Mouse (Mus musculus) erythroblast, embryonic 14.5 days (primary cell): ENCODE results near the gene Slco4a1. TPM values are rescaled to one million over a fixed set of nuclear protein-coding genes. Genes with fewer than 3 reads are reported as not detected.
A peak's percentile ranks its signal among the peaks of the same experiment; 100 is the strongest.

Source experiments
- H3K27me3 ChIP-seq: 2 replicates; pipeline ENCODE4 v1.6.1; 2012; ENCODE audit warnings: inconsistent platforms; ENCODE audit not compliant: control insufficient read depth
- H3K36me3 ChIP-seq: 2 replicates; pipeline ENCODE4 v1.6.1; 2012; ENCODE audit warnings: mild to moderate bottlenecking, inconsistent platforms; ENCODE audit not compliant: control insufficient read depth
- H3K4me1 ChIP-seq: 2 replicates; pipeline ENCODE4 v1.6.1; 2012; ENCODE audit warnings: inconsistent platforms; ENCODE audit not compliant: control insufficient read depth
- H3K4me3 ChIP-seq: replicated peaks from 2 replicates; pipeline ENCODE3; 2012; ENCODE audit warnings: moderate library complexity, mild to moderate bottlenecking, inconsistent platforms
- H3K9me3 ChIP-seq: 2 replicates; pipeline ENCODE4 v1.6.1; 2012; ENCODE audit warnings: low read length, inconsistent platforms, mixed read lengths; ENCODE audit not compliant: control insufficient read depth
- GATA1 ChIP-seq: IDR thresholded peaks from 2 replicates; pipeline ENCODE4 v1.6.1; 2012; ENCODE audit warnings: low read length, inconsistent platforms, mixed read lengths
- TAL1 ChIP-seq: IDR thresholded peaks from 3 replicates; pipeline ENCODE4 v1.6.1; 2012; ENCODE audit warnings: low read length, inconsistent platforms, mixed read lengths
- polyA plus RNA-seq: library from polyadenylated mRNA; stranded (reverse); fragments of >175 nt; gene quantifications from 2 replicates; pipeline ENCODE4 v1.2.3, GENCODE M21; 2012

The Slco4a1 gene
- polyA plus RNA-seq, result 0.01 and 0.05 TPM in 2 replicates

DNA sequence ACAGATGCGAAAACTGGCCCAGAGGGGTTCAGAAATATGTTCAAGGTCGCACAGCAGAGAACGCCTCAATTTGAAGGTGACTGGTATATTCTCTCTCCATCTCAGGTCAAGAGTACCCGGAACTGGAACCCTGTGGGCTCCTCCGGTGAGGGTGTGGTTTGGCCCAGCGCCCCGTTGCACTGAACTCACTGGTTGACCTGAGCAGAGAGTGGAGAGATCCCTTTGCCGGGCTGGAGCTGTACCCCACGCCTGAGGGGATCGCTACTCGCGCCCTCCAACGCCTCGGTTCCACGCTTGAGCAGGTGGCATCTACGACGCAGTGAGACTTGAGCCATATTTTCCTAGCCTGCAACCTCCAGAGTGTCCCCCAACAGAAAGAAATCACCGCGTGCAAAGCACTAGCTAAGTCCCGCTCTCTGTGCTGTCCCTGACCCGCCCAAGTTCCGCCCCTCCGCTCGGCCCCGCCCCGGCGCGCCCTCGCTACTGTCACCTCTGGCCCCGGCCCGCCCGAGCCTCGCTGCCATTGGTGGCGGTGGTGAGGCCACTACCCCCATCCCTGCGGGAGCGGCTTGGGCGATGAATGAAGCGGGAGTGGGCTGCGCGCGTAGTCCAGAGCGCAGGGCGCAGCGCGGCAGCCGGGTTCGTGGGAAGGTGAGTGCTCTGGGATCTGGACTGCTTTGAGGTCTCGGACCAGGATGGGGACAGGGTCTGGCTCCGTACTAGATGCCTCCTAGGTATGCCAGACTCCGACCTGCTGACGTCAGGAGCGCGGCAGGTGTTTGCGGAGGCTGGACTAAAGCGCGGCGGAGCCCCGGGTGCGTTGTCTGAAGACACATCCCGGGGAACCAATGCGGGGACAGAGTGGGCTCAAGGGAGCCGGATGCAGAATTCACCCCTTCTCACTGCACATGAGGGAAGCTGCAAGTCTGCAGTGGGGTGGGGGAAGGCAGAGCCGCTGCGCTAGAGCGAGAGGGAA, at the start of gene Slco4a1:
Slco4a1 (plus strand) TSS at position 523 of the 976 bp plus-strand sequence.
- Histone ChIP-seq H3K4me3 (peak within 1 kb of the TSS; percentile 51), H3K9me3 (no peaks in the 10 kb centered on the region), H3K27me3 (peaks cover 45% of the 10 kb centered on the region), H3K36me3 (no peaks in the 10 kb centered on the region), H3K4me1 (peaks cover 13% of the 10 kb centered on the region)
- TF ChIP-seq GATA1 (no peak), TAL1 (no peak)

DNA sequence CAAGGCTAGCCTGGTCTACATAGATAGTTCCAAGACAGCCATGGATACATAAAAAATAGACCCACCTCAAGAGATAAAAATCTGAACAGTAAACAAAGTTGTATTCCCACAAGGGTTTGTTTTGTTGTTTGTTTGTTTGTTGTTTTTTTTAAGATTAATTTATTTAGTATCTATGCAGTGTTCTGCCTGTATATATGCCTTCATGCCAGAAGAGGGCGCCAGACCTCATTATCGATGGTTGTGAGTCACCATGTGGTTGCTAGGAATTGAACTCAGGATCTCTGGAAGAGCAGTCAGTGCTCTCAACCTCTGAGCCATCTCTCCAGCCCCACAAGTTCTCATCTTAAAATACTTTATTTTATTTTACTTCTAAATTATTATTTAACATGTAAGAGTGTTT, 47.6 kb upstream of the Slco4a1 start:
- no peaks in the 10 kb centered on the region for H3K36me3 ChIP-seq
- TF ChIP-seq GATA1 (no peak), TAL1 (no peak)
- H3K27me3 ChIP-seq, result no peaks in the 10 kb centered on the region
- H3K4me3 ChIP-seq, result no peak overlapping the region
- H3K4me1 ChIP-seq, result no peaks in the 10 kb centered on the region
- no peaks in the 10 kb centered on the region for H3K9me3 ChIP-seq

DNA sequence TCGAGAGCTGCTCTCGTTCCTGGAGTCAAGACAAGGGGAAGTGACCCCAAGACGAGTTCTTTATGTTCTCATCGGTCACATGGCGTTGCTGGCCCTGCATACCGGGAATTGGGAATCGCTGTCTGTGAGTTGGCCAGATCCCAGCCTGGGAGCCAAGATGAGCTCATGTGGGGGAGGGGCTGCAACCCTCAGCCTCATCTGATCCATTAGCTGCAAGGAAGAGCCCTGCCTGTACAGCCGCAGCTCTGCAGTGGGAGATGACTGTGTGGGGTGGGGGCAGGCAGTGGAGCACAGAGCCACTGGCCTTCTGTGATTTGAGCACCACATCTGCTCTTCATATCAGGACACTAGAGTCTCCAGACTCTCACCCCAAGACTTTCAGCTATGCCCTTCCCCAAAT, 45.6 kb upstream of the Slco4a1 start:
- TF ChIP-seq GATA1 (no peak), TAL1 (no peak)
- Histone ChIP-seq H3K9me3 (no peaks in the 10 kb centered on the region), H3K4me3 (no peak overlapping the region), H3K27me3 (no peaks in the 10 kb centered on the region), H3K4me1 (no peaks in the 10 kb centered on the region), H3K36me3 (no peaks in the 10 kb centered on the region)

DNA sequence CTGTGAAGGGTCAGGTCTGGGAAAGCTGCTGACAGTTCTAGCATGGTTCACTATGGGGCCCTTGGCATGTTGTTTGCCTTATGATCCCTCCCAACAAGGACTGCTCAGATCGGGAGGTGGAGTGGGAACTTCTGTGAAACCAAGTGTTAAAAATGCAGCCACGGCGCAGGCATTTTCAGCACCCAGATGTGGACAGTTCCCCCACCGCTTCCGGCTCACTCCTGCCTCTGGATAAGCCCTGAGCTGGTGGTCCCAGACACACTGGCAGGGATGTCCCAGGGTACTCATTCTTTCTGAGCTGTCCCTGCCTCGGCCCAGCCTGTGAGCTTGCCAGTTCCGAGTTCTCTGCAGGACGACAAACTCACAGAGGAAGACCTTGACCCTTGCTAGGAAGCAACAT, 45.0 kb upstream of the Slco4a1 start:
- Histone ChIP-seq H3K9me3 (no peaks in the 10 kb centered on the region), H3K27me3 (no peaks in the 10 kb centered on the region), H3K4me1 (no peaks in the 10 kb centered on the region), H3K4me3 (no peak overlapping the region), H3K36me3 (no peaks in the 10 kb centered on the region)
- TF ChIP-seq TAL1 (no peak), GATA1 (no peak)

DNA sequence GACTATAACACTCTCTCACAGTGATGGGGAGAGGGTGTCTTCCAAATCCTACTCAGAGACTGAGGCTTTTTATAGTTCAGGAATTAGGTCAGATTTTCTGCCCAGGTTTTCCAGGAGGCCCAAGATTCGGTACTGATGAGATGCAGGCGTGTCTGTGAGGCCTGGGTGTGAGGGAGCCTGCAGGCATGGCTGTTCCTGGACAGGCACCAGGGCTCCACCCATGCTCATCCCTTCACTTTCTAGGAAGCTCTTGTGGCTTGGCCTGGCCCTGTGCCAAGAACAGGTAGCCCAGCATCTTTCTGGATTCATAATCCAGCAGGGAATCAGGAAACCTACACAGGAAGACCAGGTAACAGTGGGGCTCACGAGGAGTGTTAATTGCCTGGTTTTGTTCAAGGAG, 40.4 kb upstream of the Slco4a1 start:
- H3K36me3 ChIP-seq, result no peaks in the 10 kb centered on the region
- H3K4me3 ChIP-seq, result no peak overlapping the region
- no peaks in the 10 kb centered on the region for H3K4me1 ChIP-seq
- no peaks in the 10 kb centered on the region for H3K9me3 ChIP-seq
- TF ChIP-seq GATA1 (no peak), TAL1 (no peak)
- H3K27me3 ChIP-seq, result no peaks in the 10 kb centered on the region

DNA sequence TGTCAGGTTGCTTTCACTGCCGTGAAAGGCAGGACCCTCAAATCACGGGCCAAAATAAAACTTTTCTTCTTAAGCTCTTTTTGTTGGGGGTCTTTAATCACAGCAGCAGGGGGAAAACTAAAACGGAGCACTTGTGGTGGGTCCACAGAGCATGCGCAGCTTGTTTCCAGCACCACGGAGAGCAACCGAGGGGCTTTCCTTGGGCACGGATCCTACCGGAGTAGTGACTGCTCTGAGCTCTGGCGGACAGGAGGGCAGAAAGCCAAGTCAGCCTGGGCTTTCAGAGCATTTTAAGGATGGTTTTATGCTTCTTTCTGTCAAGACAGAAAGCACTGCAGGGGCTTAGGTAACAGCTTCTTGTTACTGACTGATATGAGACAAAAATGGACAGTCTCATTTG, 38.3 kb upstream of the Slco4a1 start:
- no peaks in the 10 kb centered on the region for H3K4me1 ChIP-seq
- no peaks in the 10 kb centered on the region for H3K9me3 ChIP-seq
- TF ChIP-seq GATA1 (no peak), TAL1 (no peak)
- H3K4me3 ChIP-seq, result no peak overlapping the region
- no peaks in the 10 kb centered on the region for H3K36me3 ChIP-seq
- H3K27me3 ChIP-seq, result no peaks in the 10 kb centered on the region

DNA sequence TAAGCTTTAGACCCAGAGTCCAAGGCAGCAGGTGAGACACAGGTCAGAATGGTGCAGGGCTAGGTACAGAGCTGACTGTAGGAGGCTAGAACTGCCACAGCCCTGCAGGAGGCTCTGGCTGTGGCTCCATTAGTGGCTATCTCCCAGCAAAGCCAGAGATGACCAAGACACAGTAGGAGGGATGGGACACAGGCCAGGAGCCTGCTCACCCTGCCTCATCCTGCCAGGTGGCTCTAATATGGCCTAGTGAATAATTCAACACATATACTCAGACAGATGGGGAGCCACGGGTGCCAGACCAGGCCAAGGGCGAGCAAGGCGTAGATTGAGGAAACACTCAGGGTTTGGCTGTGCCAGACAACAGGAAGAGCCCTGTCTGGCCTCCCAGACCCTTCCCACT, 35.4 kb upstream of the Slco4a1 start:
- H3K4me1 ChIP-seq, result no peaks in the 10 kb centered on the region
- no peak overlapping the region for H3K4me3 ChIP-seq
- H3K36me3 ChIP-seq, result no peaks in the 10 kb centered on the region
- no peak for TF ChIP-seq GATA1
- TF ChIP-seq TAL1, result no peak
- no peaks in the 10 kb centered on the region for H3K9me3 ChIP-seq
- H3K27me3 ChIP-seq, result no peaks in the 10 kb centered on the region

DNA sequence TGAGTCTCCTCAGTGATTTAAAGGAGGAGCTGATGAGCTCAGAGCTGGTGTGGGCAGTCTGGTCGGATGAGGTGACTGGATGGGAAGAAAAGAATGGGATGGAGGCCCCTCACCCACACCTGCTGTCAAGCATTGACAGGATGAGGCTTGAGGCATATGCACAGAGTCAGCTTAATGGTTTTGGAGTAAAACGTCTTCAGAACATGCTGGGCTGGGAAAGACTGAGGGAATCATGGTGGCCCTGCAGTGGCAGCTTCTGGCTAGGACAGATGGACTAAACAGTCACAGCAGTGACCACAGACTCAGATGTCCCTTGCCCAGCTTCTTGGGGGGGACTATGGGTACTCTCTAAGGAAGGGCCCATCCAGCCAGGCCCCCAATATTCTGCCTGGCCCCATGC, 30.9 kb upstream of the Slco4a1 start:
- H3K36me3 ChIP-seq, result no peaks in the 10 kb centered on the region
- H3K9me3 ChIP-seq, result no peaks in the 10 kb centered on the region
- no peaks in the 10 kb centered on the region for H3K27me3 ChIP-seq
- H3K4me3 ChIP-seq, result no peak overlapping the region
- no peak for TF ChIP-seq TAL1
- no peak for TF ChIP-seq GATA1
- no peaks in the 10 kb centered on the region for H3K4me1 ChIP-seq

DNA sequence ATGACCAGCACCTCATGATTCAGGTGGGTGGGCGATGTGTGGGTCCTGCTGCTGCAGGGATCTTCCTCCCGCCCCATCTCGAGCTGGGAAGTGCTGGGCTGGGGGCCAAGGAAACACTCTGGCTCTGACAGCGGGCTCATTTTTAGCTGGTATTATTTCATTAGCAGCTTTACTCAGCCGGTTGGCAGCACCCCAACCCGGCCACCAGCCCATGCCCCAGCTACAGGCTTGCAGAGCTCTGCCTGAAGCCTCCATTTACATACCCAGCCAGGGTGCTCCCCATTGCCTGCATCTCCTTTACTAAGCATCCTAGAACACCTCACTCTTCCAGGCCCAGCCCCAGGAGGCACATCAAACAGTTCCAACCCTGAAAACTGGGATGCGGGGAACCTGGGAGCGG, 29.0 kb upstream of the Slco4a1 start:
- Histone ChIP-seq H3K4me3 (no peak overlapping the region), H3K27me3 (no peaks in the 10 kb centered on the region), H3K36me3 (no peaks in the 10 kb centered on the region), H3K9me3 (no peaks in the 10 kb centered on the region), H3K4me1 (no peaks in the 10 kb centered on the region)
- TF ChIP-seq GATA1 (no peak), TAL1 (no peak)

DNA sequence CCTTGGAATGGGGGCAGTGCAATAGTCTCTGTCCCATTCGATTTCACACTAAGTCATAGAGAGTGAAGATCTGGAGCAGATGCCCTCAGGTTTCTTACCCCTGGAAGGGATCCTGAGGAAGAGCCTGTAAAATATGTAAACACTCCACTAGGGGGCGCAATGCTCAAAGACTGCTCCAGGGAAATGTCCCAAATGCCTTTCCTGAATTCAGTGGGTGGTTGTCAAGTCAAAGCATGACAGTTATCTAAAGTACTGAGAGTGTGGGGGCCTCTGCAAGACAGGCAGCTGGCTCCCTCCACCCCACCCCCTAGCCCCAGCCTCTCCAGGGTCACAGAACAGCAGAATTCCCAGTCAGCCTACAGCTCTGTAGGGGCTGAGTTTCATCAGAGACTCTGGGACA, 27.7 kb upstream of the Slco4a1 start:
- H3K4me3 ChIP-seq, result no peak overlapping the region
- no peaks in the 10 kb centered on the region for H3K4me1 ChIP-seq
- H3K36me3 ChIP-seq, result no peaks in the 10 kb centered on the region
- no peak for TF ChIP-seq TAL1
- TF ChIP-seq GATA1, result no peak
- no peaks in the 10 kb centered on the region for H3K9me3 ChIP-seq
- H3K27me3 ChIP-seq, result no peaks in the 10 kb centered on the region
